Mouse (Mus musculus): ENCODE results near the gene Ing1.

- TF ChIP-seq GATA1 (IDR thresholded peaks at IDR 0.05; ENCODE audit: borderline replicate concordance, low read length) (no peak), FLI1 (IDR thresholded peaks at IDR 0.05; ENCODE audit: low read length) (no peak)
Measured at GRCm38 (mm10) chr8:11586374-11586745, 31.0 kb downstream of the Ing1 start.

Data from megakaryocyte, embryonic 14.5 days (primary cell).